Mouse (Mus musculus): ENCODE results near the gene Pcyox1. TPM values are rescaled to one million over a fixed set of nuclear protein-coding genes. Genes with fewer than 3 reads are reported as not detected.
"Not testable (repeated sequence)": the region's sequence is repeated elsewhere in the genome, so short reads cannot be mapped to it uniquely, and the experiment has no call there.

Pcyox1 gene
- polyA plus RNA-seq, 1 experiment: 8.2 TPM

GRCm38 (mm10) chr6:86385362-86386104 lies 11.4 kb downstream of the Pcyox1 start:
- H3K4me1 ChIP-seq: peaks cover 21% of the 10 kb centered on the region
- no peak overlapping the region for H3K4me3 ChIP-seq (replicated peaks)
- H3K9me3 ChIP-seq: no peaks in the 10 kb centered on the region
- H3K36me3 ChIP-seq (replicated peaks; ENCODE audit: low read length): peaks cover 41% of the 10 kb centered on the region
- TF ChIP-seq FLI1 (IDR thresholded peaks at IDR 0.05; ENCODE audit: low read length) (no peak), GATA1 (IDR thresholded peaks at IDR 0.05; ENCODE audit: borderline replicate concordance, low read length) (no peak)
- no peaks in the 10 kb centered on the region for H3K27me3 ChIP-seq (replicated peaks)

GRCm38 (mm10) chr6:86384692-86385091 lies 12.3 kb downstream of the Pcyox1 start:
- TF ChIP-seq FLI1 (IDR thresholded peaks at IDR 0.05; ENCODE audit: low read length) (no peak), GATA1 (IDR thresholded peaks at IDR 0.05; ENCODE audit: borderline replicate concordance, low read length) (no peak)

GRCm38 (mm10) chr6:86383370-86383769 lies 13.6 kb downstream of the Pcyox1 start:
- H3K9me3 ChIP-seq: no peaks in the 10 kb centered on the region
- TF ChIP-seq FLI1 (IDR thresholded peaks at IDR 0.05; ENCODE audit: low read length): no peak
- TF ChIP-seq GATA1 (IDR thresholded peaks at IDR 0.05; ENCODE audit: borderline replicate concordance, low read length): no peak
- H3K4me1 ChIP-seq: peaks cover 21% of the 10 kb centered on the region
- peaks cover 38% of the 10 kb centered on the region for H3K36me3 ChIP-seq (replicated peaks; ENCODE audit: low read length)
- no peaks in the 10 kb centered on the region for H3K27me3 ChIP-seq (replicated peaks)
- no peak overlapping the region for H3K4me3 ChIP-seq (replicated peaks)

More at GRCm38 (mm10) chr6:86384692-86385091, 12.3 kb downstream of the Pcyox1 start:
- no peaks in the 10 kb centered on the region for H3K9me3 ChIP-seq
- no peak overlapping the region for H3K4me3 ChIP-seq (replicated peaks)
- peaks cover 21% of the 10 kb centered on the region for H3K4me1 ChIP-seq
- H3K36me3 ChIP-seq (replicated peaks; ENCODE audit: low read length): peaks cover 36% of the 10 kb centered on the region
- no peaks in the 10 kb centered on the region for H3K27me3 ChIP-seq (replicated peaks)

- H3K4me3 ChIP-seq (replicated peaks): no peak overlapping the region
Observed at GRCm38 (mm10) chr6:86382551-86382950, 14.4 kb downstream of the Pcyox1 start.

GRCm38 (mm10) chr6:86380112-86380511 lies 16.8 kb downstream of the Pcyox1 start:
- H3K9me3 ChIP-seq; H3K4me3 ChIP-seq (replicated peaks); H3K27me3 ChIP-seq (replicated peaks): not testable (repeated sequence)
- Histone ChIP-seq H3K36me3 (replicated peaks; ENCODE audit: low read length) (peaks cover 47% of the 10 kb centered on the region), H3K4me1 (peaks cover 15% of the 10 kb centered on the region)

More at GRCm38 (mm10) chr6:86382551-86382950, 14.4 kb downstream of the Pcyox1 start:
- H3K9me3 ChIP-seq: no peaks in the 10 kb centered on the region
- TF ChIP-seq FLI1 (IDR thresholded peaks at IDR 0.05; ENCODE audit: low read length) (no peak), GATA1 (IDR thresholded peaks at IDR 0.05; ENCODE audit: borderline replicate concordance, low read length) (no peak)
- H3K27me3 ChIP-seq (replicated peaks): no peaks in the 10 kb centered on the region
- H3K36me3 ChIP-seq (replicated peaks; ENCODE audit: low read length): peaks cover 38% of the 10 kb centered on the region
- H3K4me1 ChIP-seq: peaks cover 21% of the 10 kb centered on the region

- TF ChIP-seq GATA1 (IDR thresholded peaks at IDR 0.05; ENCODE audit: borderline replicate concordance, low read length) (no peak), FLI1 (IDR thresholded peaks at IDR 0.05; ENCODE audit: low read length) (no peak)
- no peak overlapping the region for H3K4me3 ChIP-seq (replicated peaks)
- no peaks in the 10 kb centered on the region for H3K27me3 ChIP-seq (replicated peaks)
- no peaks in the 10 kb centered on the region for H3K9me3 ChIP-seq
- H3K4me1 ChIP-seq: peaks cover 7% of the 10 kb centered on the region
- peaks cover 58% of the 10 kb centered on the region for H3K36me3 ChIP-seq (replicated peaks; ENCODE audit: low read length)
Observed at GRCm38 (mm10) chr6:86378341-86378740, 18.6 kb downstream of the Pcyox1 start.

- Histone ChIP-seq H3K9me3 (no peaks in the 10 kb centered on the region), H3K4me3 (replicated peaks) (peak overlapping the region; percentile 50), H3K36me3 (replicated peaks; ENCODE audit: low read length) (peaks cover 45% of the 10 kb centered on the region), H3K27me3 (replicated peaks) (no peaks in the 10 kb centered on the region), H3K4me1 (peaks cover 29% of the 10 kb centered on the region)
- TF ChIP-seq FLI1 (IDR thresholded peaks at IDR 0.05; ENCODE audit: low read length) (no peak), GATA1 (IDR thresholded peaks at IDR 0.05; ENCODE audit: borderline replicate concordance, low read length) (no peak)
Observed at GRCm38 (mm10) chr6:86373556-86373955, 23.4 kb downstream of the Pcyox1 start.

- H3K36me3 ChIP-seq (replicated peaks; ENCODE audit: low read length): peaks cover 40% of the 10 kb centered on the region
- peak overlapping the region; percentile 97 for H3K4me3 ChIP-seq (replicated peaks)
- no peaks in the 10 kb centered on the region for H3K27me3 ChIP-seq (replicated peaks)
- H3K9me3 ChIP-seq: no peaks in the 10 kb centered on the region
- H3K4me1 ChIP-seq: peaks cover 30% of the 10 kb centered on the region
- TF ChIP-seq GATA1 (IDR thresholded peaks at IDR 0.05; ENCODE audit: borderline replicate concordance, low read length) (no peak), FLI1 (IDR thresholded peaks at IDR 0.05; ENCODE audit: low read length) (no peak)
Observed at GRCm38 (mm10) chr6:86371950-86372516, 24.9 kb downstream of the Pcyox1 start.

GRCm38 (mm10) chr6:86371340-86371911 lies 25.5 kb downstream of the Pcyox1 start:
- H3K4me1 ChIP-seq: peaks cover 37% of the 10 kb centered on the region
- TF ChIP-seq GATA1 (IDR thresholded peaks at IDR 0.05; ENCODE audit: borderline replicate concordance, low read length) (no peak), FLI1 (IDR thresholded peaks at IDR 0.05; ENCODE audit: low read length) (0 out of 2 replicates have a peak, but pooled peaks have one; percentile 38)

GRCm38 (mm10) chr6:86370764-86371339 lies 26.1 kb downstream of the Pcyox1 start, which contains the start of gene Snrpg:
Gene Snrpg (plus strand): TSS chr6:86371304.
- Histone ChIP-seq H3K4me3 (replicated peaks) (peak within 1 kb of the TSS; percentile 97), H3K27me3 (replicated peaks) (no peaks in the 10 kb centered on the region), H3K36me3 (replicated peaks; ENCODE audit: low read length) (peaks cover 29% of the 10 kb centered on the region), H3K4me1 (peaks cover 42% of the 10 kb centered on the region), H3K9me3 (no peaks in the 10 kb centered on the region)
- TF ChIP-seq GATA1 (IDR thresholded peaks at IDR 0.05; ENCODE audit: borderline replicate concordance, low read length): no peak
- no peak for TF ChIP-seq FLI1 (IDR thresholded peaks at IDR 0.05; ENCODE audit: low read length)

More at GRCm38 (mm10) chr6:86371340-86371911, 25.5 kb downstream of the Pcyox1 start:
- Histone ChIP-seq H3K36me3 (replicated peaks; ENCODE audit: low read length) (peaks cover 35% of the 10 kb centered on the region), H3K4me3 (replicated peaks) (peak overlapping the region; percentile 97), H3K9me3 (no peaks in the 10 kb centered on the region), H3K27me3 (replicated peaks) (no peaks in the 10 kb centered on the region)
